Mouse (Mus musculus) hindbrain, postnatal 0 days (tissue): Measurements from ENCODE around the gene Zfp618. TPM values are rescaled to one million over a fixed set of nuclear protein-coding genes. Genes with fewer than 3 reads are reported as not detected.

Experiments used
- ATAC-seq: fragments of 200-750 bp; cut with Nextera tagmentation; 2 replicates; pipeline ENCODE4 v1.8.0; 2017; ENCODE audit warnings: mild to moderate bottlenecking, moderate TSS enrichment, moderate library complexity
- DNase-seq: peaks from one replicate; pipeline ENCODE4 v3.0.0-alpha.2; 2015; ENCODE audit warnings: low spot score
- H3K27ac ChIP-seq: fragments of 300-500 bp; sonication (generic); 2 replicates; pipeline ENCODE4 v1.5.1; 2014; ENCODE audit warnings: mild to moderate bottlenecking
- H3K27me3 ChIP-seq: fragments of 300-500 bp; sonication (generic); 2 replicates; pipeline ENCODE4 v1.6.1; 2014; ENCODE audit warnings: low read length, mixed read lengths; ENCODE audit not compliant: insufficient read depth
- H3K36me3 ChIP-seq: fragments of 300-500 bp; sonication (generic); 2 replicates; pipeline ENCODE4 v1.6.1; 2014; ENCODE audit warnings: low read length, mixed read lengths; ENCODE audit not compliant: insufficient read depth
- H3K4me1 ChIP-seq: fragments of 300-500 bp; sonication (generic); 2 replicates; pipeline ENCODE4 v1.6.1; 2014; ENCODE audit warnings: antibody characterized with exemption, low read length, mixed read lengths; ENCODE audit not compliant: insufficient read depth
- H3K4me2 ChIP-seq: fragments of 300-500 bp; sonication (generic); 2 replicates; pipeline ENCODE4 v1.6.1; 2014; ENCODE audit warnings: low read depth, mild to moderate bottlenecking, low read length, moderate library complexity, mixed read lengths
- H3K4me3 ChIP-seq: fragments of 300-500 bp; sonication (generic); 2 replicates; pipeline ENCODE4 v1.5.1; 2014; ENCODE audit warnings: low read length
- H3K9ac ChIP-seq: fragments of 300-500 bp; sonication (generic); replicated peaks from 2 replicates; pipeline ENCODE4 v1.6.1; 2014; ENCODE audit warnings: mild to moderate bottlenecking, low read length, moderate library complexity, mixed read lengths
- H3K9me3 ChIP-seq: fragments of 300-500 bp; sonication (generic); 2 replicates; pipeline ENCODE4 v1.6.1; 2016; ENCODE audit warnings: low read length, mixed read lengths
- CTCF ChIP-seq: IDR thresholded peaks from 2 replicates; pipeline ENCODE4 v1.5.1; 2016; ENCODE audit warnings: antibody characterized with exemption, control low read depth, low read depth
- WGBS: fragments of 180-500 bp; shearing (Covaris S2); extraction: QIAGEN DNeasy Blood & Tissue Kit; methylation state at CpG from one replicate; pipeline ENCODE4 v1.1.7; 2014; 5-methylcytosine and 5-hydroxymethylcytosine counted together
- polyA plus RNA-seq: library from polyadenylated mRNA; unstranded; fragments of >200 nt; fragmentation: Nextera tagmentation; extraction: Ambion mirVana; gene quantifications from 2 replicates; pipeline ENCODE4 v1.2.1, GENCODE M21; 2015
- total RNA-seq: library from RNA; depleted of rRNA; stranded (reverse); fragments of >200 nt; gene quantifications from 2 replicates; pipeline ENCODE4 v1.2.3, GENCODE M21; 2014

Zfp618 gene
- total and polyA plus RNA-seq, 2 experiments from 2014 or later: 16.2 to 26.8 TPM

DNA sequence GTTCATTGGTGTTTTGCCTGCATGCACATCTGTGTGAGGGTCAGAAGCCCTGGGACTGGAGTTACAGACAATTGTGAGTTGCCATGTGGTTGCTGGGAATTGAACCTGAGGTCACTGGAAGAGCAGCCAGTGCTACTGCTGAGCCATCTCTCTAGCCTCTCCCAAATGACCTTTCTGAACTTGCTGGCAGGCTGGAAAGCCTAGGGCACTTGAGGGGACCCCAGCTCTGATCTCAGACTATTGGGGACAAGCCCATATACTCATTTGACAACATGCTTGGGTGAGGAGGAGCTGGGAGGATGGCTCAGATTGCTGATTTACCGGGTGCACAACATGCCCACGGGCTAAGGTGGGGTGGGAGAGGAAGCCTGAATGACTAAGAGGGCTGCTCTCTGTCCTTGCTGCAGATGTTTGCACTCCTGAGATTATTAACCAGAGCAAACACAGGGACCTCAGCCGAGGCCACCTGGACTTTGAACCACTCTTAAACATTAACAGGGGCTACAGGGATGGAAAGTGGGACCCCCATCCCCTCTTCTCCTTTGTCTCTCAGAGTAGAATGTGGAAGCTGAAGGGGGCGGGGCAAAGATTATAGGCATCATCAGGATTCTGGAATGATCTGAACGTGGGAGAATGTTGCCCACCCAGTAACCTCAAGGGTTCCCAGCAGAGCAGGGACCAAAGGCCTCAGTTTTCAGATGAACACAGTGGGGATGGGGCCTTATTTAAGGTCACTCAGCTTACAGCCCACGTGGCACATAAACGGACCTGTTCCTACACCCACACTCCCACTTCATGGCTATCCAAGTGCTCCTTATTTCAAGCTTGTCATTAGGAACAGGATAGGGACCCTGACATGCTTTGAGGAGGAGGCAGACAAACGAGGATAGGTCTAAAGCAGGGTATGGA is 191.6 kb downstream of the Zfp618 start:
- 62% methylated on average over 8 of the region's 8 CpGs for WGBS
- Histone ChIP-seq H3K4me1 (no peaks in the 10 kb centered on the region), H3K27ac (no peak overlapping the region), H3K9ac (no peak overlapping the region), H3K36me3 (no peaks in the 10 kb centered on the region), H3K9me3 (no peaks in the 10 kb centered on the region), H3K4me2 (no peak overlapping the region), H3K4me3 (no peak overlapping the region), H3K27me3 (no peaks in the 10 kb centered on the region)
- DNase-seq (no peak), ATAC-seq (no peak)
- no peak for TF ChIP-seq CTCF

DNA sequence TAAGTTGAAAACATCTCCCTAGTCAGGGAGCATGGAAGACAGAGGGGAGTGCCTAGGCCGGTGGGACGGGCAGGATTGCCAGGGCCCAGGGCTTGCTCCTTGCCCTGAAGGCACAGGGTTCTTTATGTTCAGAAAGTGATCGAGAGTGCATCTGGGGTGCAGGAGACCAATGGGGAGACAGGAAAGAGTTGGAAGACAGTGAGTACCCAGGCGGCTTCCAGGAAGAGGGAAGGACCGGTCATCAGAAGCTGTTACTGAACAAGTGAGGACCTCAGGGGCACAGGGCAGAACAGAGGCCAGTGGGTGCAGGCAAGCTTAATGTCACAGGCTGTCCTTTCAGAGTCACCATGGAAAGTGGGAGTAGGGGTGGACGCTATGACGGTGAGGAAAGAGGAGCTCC is 192.8 kb downstream of the Zfp618 start:
- Histone ChIP-seq H3K27ac (no peak overlapping the region), H3K4me1 (no peaks in the 10 kb centered on the region), H3K36me3 (no peaks in the 10 kb centered on the region), H3K27me3 (no peaks in the 10 kb centered on the region), H3K9ac (no peak overlapping the region), H3K4me2 (no peak overlapping the region), H3K9me3 (no peaks in the 10 kb centered on the region), H3K4me3 (no peak overlapping the region)
- no peak for ATAC-seq
- DNase-seq: no peak
- 91% methylated on average over 7 of the region's 7 CpGs for WGBS
- TF ChIP-seq CTCF: no peak

DNA sequence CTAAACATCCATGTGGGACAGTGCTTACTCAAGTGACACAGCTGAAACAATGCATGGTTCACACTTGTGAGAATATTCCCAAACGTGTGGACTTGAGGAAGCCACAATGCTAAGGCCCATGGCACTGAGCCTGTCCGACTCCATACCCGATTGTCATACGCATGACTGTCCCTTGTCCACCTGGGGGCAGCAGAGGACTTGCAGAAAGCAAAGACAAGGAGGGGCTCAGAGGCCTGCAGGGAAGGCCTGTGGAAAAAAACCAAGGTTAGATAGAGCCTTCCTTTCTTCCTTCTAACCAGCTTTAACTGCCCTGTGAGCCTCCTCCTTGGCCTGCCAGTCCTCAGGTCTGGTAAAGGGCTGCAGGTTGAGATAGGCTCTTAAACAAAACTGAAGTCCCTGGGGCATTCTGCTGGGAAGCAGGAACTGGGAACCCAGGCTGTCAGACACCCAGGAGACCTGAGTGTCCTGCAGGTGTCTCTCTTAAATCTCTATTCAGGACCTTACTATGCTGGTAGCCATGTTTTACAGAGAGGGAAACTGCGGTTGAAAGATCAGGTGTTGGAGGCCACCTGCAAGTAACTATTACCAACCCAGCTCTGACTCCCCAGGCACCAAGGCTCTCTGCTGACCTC is 193.7 kb downstream of the Zfp618 start:
- Histone ChIP-seq H3K27ac (no peak overlapping the region; the same call in 1 of the 2 replicates), H3K4me2 (no peak overlapping the region), H3K4me3 (no peak overlapping the region), H3K36me3 (no peaks in the 10 kb centered on the region), H3K4me1 (no peaks in the 10 kb centered on the region), H3K9me3 (no peaks in the 10 kb centered on the region), H3K9ac (no peak overlapping the region), H3K27me3 (no peaks in the 10 kb centered on the region)
- DNase-seq (peak; percentile 95), ATAC-seq (peak; percentile 94)
- 18% methylated on average over 5 of the region's 5 CpGs for WGBS
- peak; percentile 97 for TF ChIP-seq CTCF

DNA sequence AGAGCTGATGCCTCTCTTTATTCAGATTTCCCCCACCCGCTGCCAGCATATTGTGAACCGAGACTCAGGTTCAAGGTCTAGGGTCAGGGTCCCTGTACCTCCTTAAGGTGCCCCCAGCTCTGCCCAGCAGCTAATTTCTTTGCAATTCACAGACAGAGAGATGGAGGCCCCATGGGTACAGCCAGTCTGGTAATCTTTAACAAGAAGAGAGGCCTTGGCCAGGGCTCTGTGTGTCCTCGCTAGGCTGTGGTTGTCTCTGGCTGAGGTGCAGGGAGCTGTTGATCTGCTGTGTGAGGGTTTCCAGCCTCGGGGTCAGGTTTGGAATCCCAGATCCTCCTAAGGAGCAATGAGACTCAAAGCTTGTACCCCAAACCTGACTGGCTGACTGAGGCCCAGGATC is 200.3 kb downstream of the Zfp618 start:
- no peak overlapping the region for H3K4me3 ChIP-seq
- no peaks in the 10 kb centered on the region for H3K9me3 ChIP-seq
- H3K9ac ChIP-seq: no peak overlapping the region
- 89% methylated on average over 4 of the region's 4 CpGs for WGBS
- H3K4me1 ChIP-seq: no peaks in the 10 kb centered on the region
- H3K27ac ChIP-seq: no peak overlapping the region
- ATAC-seq (no peak), DNase-seq (no peak)
- no peak for TF ChIP-seq CTCF
- no peaks in the 10 kb centered on the region for H3K36me3 ChIP-seq
- no peaks in the 10 kb centered on the region for H3K27me3 ChIP-seq
- no peak overlapping the region for H3K4me2 ChIP-seq

DNA sequence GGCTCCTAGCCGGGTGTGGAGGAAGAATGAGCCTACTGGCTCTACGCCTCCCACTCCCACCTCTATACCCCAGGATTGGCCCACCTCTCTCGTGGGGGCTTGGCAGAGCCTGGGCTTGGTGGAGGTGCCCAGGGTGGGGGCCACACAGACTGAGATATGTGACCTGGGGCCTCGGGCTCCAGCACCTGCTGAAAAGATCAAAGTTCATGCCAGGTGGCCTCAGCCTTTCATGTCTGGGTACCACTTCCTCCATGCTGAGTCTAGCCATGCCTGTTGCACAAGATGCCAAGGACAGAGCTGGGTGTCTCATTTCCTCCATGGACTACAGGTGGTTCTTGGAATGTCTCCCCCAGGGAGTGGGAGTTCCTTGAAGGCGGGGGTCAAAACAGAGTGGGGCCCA is 200.9 kb downstream of the Zfp618 start:
- DNase-seq (no peak), ATAC-seq (0 out of 2 replicates have a peak, but pooled peaks have one; percentile 18)
- Histone ChIP-seq H3K27ac (no peak overlapping the region), H3K4me2 (no peak overlapping the region), H3K4me1 (no peaks in the 10 kb centered on the region), H3K4me3 (no peak overlapping the region), H3K9me3 (no peaks in the 10 kb centered on the region), H3K36me3 (no peaks in the 10 kb centered on the region), H3K27me3 (no peaks in the 10 kb centered on the region), H3K9ac (no peak overlapping the region)
- TF ChIP-seq CTCF: no peak
- 84% methylated on average over 5 of the region's 5 CpGs for WGBS

DNA sequence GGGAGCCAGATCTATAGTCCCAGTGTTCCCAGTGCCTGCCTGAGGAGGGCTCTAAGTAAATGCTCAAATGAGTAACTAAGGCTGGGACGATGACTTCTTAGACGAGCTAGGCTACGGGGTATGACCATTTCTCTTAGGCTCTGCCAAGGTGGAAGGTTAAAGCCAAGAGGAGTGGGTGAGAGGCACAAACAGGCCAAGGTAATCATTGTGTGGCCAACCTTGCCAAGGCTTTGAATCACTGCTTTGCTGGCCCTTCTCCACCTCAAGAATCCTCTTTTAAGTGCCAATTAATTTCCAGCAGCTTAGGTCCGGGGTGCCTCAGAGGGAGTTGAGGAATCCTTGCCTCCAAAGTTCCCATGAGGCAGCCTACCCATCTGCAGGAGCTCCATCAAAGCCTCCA is 204.7 kb downstream of the Zfp618 start:
- no peak overlapping the region for H3K4me3 ChIP-seq
- no peak for DNase-seq
- H3K36me3 ChIP-seq: no peaks in the 10 kb centered on the region
- no peak for TF ChIP-seq CTCF
- ATAC-seq: no peak
- H3K9ac ChIP-seq: no peak overlapping the region
- 0 out of 2 replicates have a peak, but pooled peaks cover 2% of the 10 kb centered on the region for H3K9me3 ChIP-seq
- H3K4me1 ChIP-seq: no peaks in the 10 kb centered on the region
- no peaks in the 10 kb centered on the region for H3K27me3 ChIP-seq
- no peak overlapping the region for H3K4me2 ChIP-seq
- H3K27ac ChIP-seq: no peak overlapping the region
- WGBS: 81% methylated on average over 4 of the region's 4 CpGs
